In the genomic region with DNA sequence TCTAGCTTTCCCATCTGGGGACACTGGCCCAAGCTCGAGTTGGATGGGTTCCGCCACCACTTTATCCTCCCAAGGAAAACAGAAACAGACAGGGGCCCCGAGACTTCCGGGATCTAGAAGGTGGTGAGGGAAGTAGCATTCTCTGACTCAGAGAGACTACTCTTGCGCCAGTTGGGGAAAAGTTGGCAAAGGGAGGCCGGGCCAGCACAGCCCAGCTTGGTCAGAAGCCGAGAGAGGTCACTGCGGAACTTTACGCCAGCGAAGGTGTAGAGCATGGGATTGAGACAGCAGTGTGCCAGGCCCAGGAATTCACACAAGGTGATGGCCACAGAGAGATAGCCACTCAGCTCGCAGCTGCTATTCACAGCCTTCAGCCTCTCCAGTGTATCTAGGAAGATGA, we compare ENCODE assay signal across 17 mouse cellular contexts. TPM values are rescaled to one million over a fixed set of nuclear protein-coding genes. Genes with fewer than 3 reads are reported as not detected.
A peak's percentile ranks its signal among the peaks of the same experiment; 100 is the strongest.
DNase-seq lines count a peak whose midpoint lies in the region; ATAC-seq and TF ChIP-seq lines count a peak whose summit lies in the region.
"Had no signal": no experiment of that assay in that cellular context is flagged by ENCODE, and none has a peak within 500 bp of the region (broad histone marks: within the 10 kb centered on the region; RNA-seq: fewer than 3 reads in every experiment).

No protein-coding gene starts in this region.

- 72% methylated on average over 11 of the region's 11 CpGs for WGBS in heart, adult 2 months
- 81% methylated on average over 11 of the region's 11 CpGs for WGBS in heart, embryonic 12.5 days
- 87% methylated on average over 11 of the region's 11 CpGs for WGBS in limb, embryonic 13.5 days
- whole genome bisulfite sequencing in limb, embryonic 10.5 days, result 88% methylated on average over 11 of the region's 11 CpGs

- H3K4me1 ChIP-seq in heart, adult 2 months (ENCODE audit: control insufficient read depth, insufficient read depth, low read length), result peaks cover 32% of the 10 kb centered on the region
- peaks cover 41% of the 10 kb centered on the region for H3K4me1 ChIP-seq in heart, embryonic 12.5 days (replicated peaks)
- peaks cover 52% of the 10 kb centered on the region for H3K4me1 ChIP-seq in limb, embryonic 13.5 days
- peaks cover 43% of the 10 kb centered on the region for H3K4me1 ChIP-seq in limb, embryonic 10.5 days
- H3K4me1 ChIP-seq in brown adipose tissue, adult 24 weeks (ENCODE audit: control insufficient read depth, insufficient read depth, insufficient read length, low read length), result peaks cover 35% of the 10 kb centered on the region

- no peak for TF ChIP-seq CTCF in heart, adult 2 months (IDR thresholded peaks at IDR 0.05)

- intact Hi-C loops in heart, adult 2 months (cut with DNase I), result loop anchor here (5.0 kb wide), 1 partner anchor 36 kb away; no protein-coding TSS in a partner anchor

- peak overlapping the region; percentile 91; the same call in 1 of the 2 replicates for H3K27ac ChIP-seq in heart, adult 2 months
- no peak overlapping the region for H3K27ac ChIP-seq in heart, embryonic 12.5 days (ENCODE audit: poor library complexity, severe bottlenecking)
- H3K27ac ChIP-seq in limb, embryonic 13.5 days, result peak overlapping the region; percentile 74
- H3K27ac ChIP-seq in limb, embryonic 10.5 days, result no peak overlapping the region
- peak overlapping the region; percentile 86 for H3K27ac ChIP-seq in brown adipose tissue, adult 24 weeks (replicated peaks; ENCODE audit: low read depth, low read length)
- H3K27ac ChIP-seq: forebrain, embryonic 10.5 days; hindbrain, postnatal 0 days; neural tube, embryonic 13.5 days had no signal

- DNase-seq in adrenal gland, postnatal 14 days, result peak; percentile 62
- DNase-seq in adrenal gland, postnatal 4 days (ENCODE audit: low spot score in 2 of 2), result no peak
- DNase-seq in heart, adult 2 months, result peak; percentile 33 to 57
- DNase-seq in limb, embryonic 10.5 days (ENCODE audit: low spot score), result no peak
- DNase-seq: thymus, adult 2 months had no signal

- no peaks in the 10 kb centered on the region for H3K9me3 ChIP-seq in heart, embryonic 12.5 days (replicated peaks)
- no peaks in the 10 kb centered on the region for H3K9me3 ChIP-seq in limb, embryonic 13.5 days
- no peaks in the 10 kb centered on the region for H3K9me3 ChIP-seq in limb, embryonic 10.5 days (replicated peaks)
- H3K9me3 ChIP-seq: forebrain, embryonic 10.5 days; neural tube, embryonic 13.5 days had no signal

- H3K27me3 ChIP-seq in heart, adult 2 months (ENCODE audit: control insufficient read depth, insufficient read depth, low read length), result no peaks in the 10 kb centered on the region
- H3K27me3 ChIP-seq in heart, embryonic 12.5 days (replicated peaks), result no peaks in the 10 kb centered on the region
- H3K27me3 ChIP-seq in limb, embryonic 13.5 days, result 0 out of 2 replicates have a peak, but pooled peaks cover 3% of the 10 kb centered on the region
- peaks cover 18% of the 10 kb centered on the region for H3K27me3 ChIP-seq in limb, embryonic 10.5 days (ENCODE audit: low read depth, poor library complexity, severe bottlenecking)

- H3K36me3 ChIP-seq in heart, adult 2 months (ENCODE audit: control insufficient read depth, insufficient read depth, low read length), result peaks cover 5% of the 10 kb centered on the region; the same call in 1 of the 2 replicates
- H3K36me3 ChIP-seq in heart, embryonic 12.5 days, result peaks cover 13% of the 10 kb centered on the region
- peaks cover 15% of the 10 kb centered on the region for H3K36me3 ChIP-seq in limb, embryonic 13.5 days
- H3K36me3 ChIP-seq in limb, embryonic 10.5 days, result peaks cover 16% of the 10 kb centered on the region

- no peak overlapping the region for H3K9ac ChIP-seq in heart, adult 2 months (ENCODE audit: low read depth, low read length)
- no peak overlapping the region for H3K9ac ChIP-seq in heart, embryonic 12.5 days
- H3K9ac ChIP-seq in limb, embryonic 13.5 days, result no peak overlapping the region
- H3K9ac ChIP-seq: neural tube, embryonic 13.5 days had no signal

- no peak for TF ChIP-seq POLR2A in heart, adult 2 months (IDR thresholded peaks at IDR 0.05; ENCODE audit: insufficient read depth, low read depth, low read length)

- H3K4me3 ChIP-seq in heart, adult 2 months, result no peak overlapping the region
- no peak overlapping the region for H3K4me3 ChIP-seq in heart, embryonic 12.5 days
- no peak overlapping the region for H3K4me3 ChIP-seq in limb, embryonic 13.5 days
- H3K4me3 ChIP-seq in limb, embryonic 10.5 days, result no peak overlapping the region
- H3K4me3 ChIP-seq in brown adipose tissue, adult 24 weeks (ENCODE audit: insufficient read depth, low read depth, low read length), result no peak overlapping the region
- H3K4me3 ChIP-seq: forebrain, embryonic 10.5 days; neural tube, embryonic 13.5 days had no signal

- H3K79me2 ChIP-seq in heart, adult 2 months (replicated peaks; ENCODE audit: control insufficient read depth, insufficient read depth, low read length), result no peaks in the 10 kb centered on the region

- TF ChIP-seq EP300 in heart, adult 2 months (IDR thresholded peaks at IDR 0.05; ENCODE audit: insufficient read depth, low read depth, low read length), result no peak

- no peak for ATAC-seq in heart, embryonic 12.5 days (ENCODE audit: insufficient number of reproducible peaks, low FRiP score)
- no peak for ATAC-seq in limb, embryonic 13.5 days (ENCODE audit: low FRiP score, low read depth)
- no peak for ATAC-seq in megakaryocyte progenitor cell, adult 5-6 weeks (replicated peaks; ENCODE audit: poor library complexity)
- ATAC-seq: hindbrain, postnatal 0 days had no signal

- no peak overlapping the region for H3K4me2 ChIP-seq in heart, embryonic 12.5 days
- H3K4me2 ChIP-seq in limb, embryonic 13.5 days (replicated peaks), result no peak overlapping the region
- H3K4me2 ChIP-seq: neural tube, embryonic 13.5 days had no signal

RNA-seq across cellular contexts. Expression of gene Bcl9l, which starts 30.5 kb away (rescaled TPM):
- 59.3 and 61.7 TPM in 2 replicates for total RNA-seq in adrenal gland, postnatal 14 days (2021)
- total RNA-seq in adrenal gland, postnatal 4 days (2021), result 10 to 100 TPM; 86.4 to 97.9 TPM
- total RNA-seq in heart, adult 2 months (2021), result 10 to 100 TPM; 44.5 to 58.7 TPM
- 15.3 and 21.5 TPM in 2 replicates for polyA plus RNA-seq in heart, adult 2 months (2012; rRNA removed)
- 11.3 and 12.3 TPM in 2 replicates for polyA plus RNA-seq in heart, embryonic 12.5 days (2016; fragmentation: Nextera tagmentation; extraction: Ambion mirVana)
- 14.5 and 15.0 TPM in 2 replicates for polyA plus RNA-seq in limb, embryonic 13.5 days (2015; fragmentation: Nextera tagmentation; extraction: Ambion mirVana)
- polyA plus RNA-seq in limb, embryonic 10.5 days (2016; fragmentation: Nextera tagmentation; extraction: Ambion mirVana), result 9.0 and 12.1 TPM in 2 replicates
- polyA plus RNA-seq in brown adipose tissue, adult 24 weeks (2012; ENCODE audit: insufficient read depth, insufficient read length, missing spikeins), result 19.2 and 24.4 TPM in 2 replicates
- total RNA-seq in megakaryocyte progenitor cell, adult 5-6 weeks (2015), result 4.3 and 4.5 TPM in 2 replicates
- 1.6 and 1.8 TPM in 2 replicates for total RNA-seq in megakaryocyte progenitor cell, adult 5-6 weeks (2017)

RNA-seq across cellular contexts. Expression of gene Cxcr5, which starts 48.6 kb away (rescaled TPM):
- 0.56 and 4.4 TPM in 2 replicates for total RNA-seq in adrenal gland, postnatal 14 days (2021)
- total RNA-seq in adrenal gland, postnatal 4 days (2021), result under 1 TPM in 1 of 2 experiments, not detected in 1; 0.23 TPM
- total RNA-seq in heart, adult 2 months (2021), result under 1 TPM; 0.41 to 0.42 TPM
- 0.59 and 1.7 TPM in 2 replicates for polyA plus RNA-seq in heart, adult 2 months (2012; rRNA removed)
- not detected in 2 replicates for polyA plus RNA-seq in heart, embryonic 12.5 days (2016; fragmentation: Nextera tagmentation; extraction: Ambion mirVana)
- 0.09 TPM in 1 of 2 replicates, not detected in the other for polyA plus RNA-seq in limb, embryonic 13.5 days (2015; fragmentation: Nextera tagmentation; extraction: Ambion mirVana)
- not detected in 2 replicates for polyA plus RNA-seq in limb, embryonic 10.5 days (2016; fragmentation: Nextera tagmentation; extraction: Ambion mirVana)
- polyA plus RNA-seq in brown adipose tissue, adult 24 weeks (2012; ENCODE audit: insufficient read depth, insufficient read length, missing spikeins), result not detected in 2 replicates
- total RNA-seq in megakaryocyte progenitor cell, adult 5-6 weeks (2015), result not detected in 2 replicates
- not detected in 2 replicates for total RNA-seq in megakaryocyte progenitor cell, adult 5-6 weeks (2017)
- total RNA-seq: granulocyte monocyte progenitor cell, adult 5-6 weeks; hindbrain, postnatal 0 days had no signal
- polyA plus RNA-seq: hindbrain, postnatal 0 days; liver, embryonic 16.5 days; neural tube, embryonic 13.5 days had no signal

RNA-seq across cellular contexts. Expression of gene Upk2, which starts 58.3 kb away (rescaled TPM):
- not detected in 2 replicates for total RNA-seq in adrenal gland, postnatal 14 days (2021)
- total RNA-seq in adrenal gland, postnatal 4 days (2021), result not detected
- total RNA-seq in heart, adult 2 months (2021), result not detected
- polyA plus RNA-seq in heart, adult 2 months (2012; rRNA removed), result 0.47 and 0.53 TPM in 2 replicates
- polyA plus RNA-seq in heart, embryonic 12.5 days (2016; fragmentation: Nextera tagmentation; extraction: Ambion mirVana), result 0.42 TPM in 1 of 2 replicates, not detected in the other
- polyA plus RNA-seq in limb, embryonic 13.5 days (2015; fragmentation: Nextera tagmentation; extraction: Ambion mirVana), result 0.31 and 0.36 TPM in 2 replicates
- polyA plus RNA-seq in limb, embryonic 10.5 days (2016; fragmentation: Nextera tagmentation; extraction: Ambion mirVana), result 0.36 TPM in 1 of 2 replicates, not detected in the other
- not detected in 2 replicates for polyA plus RNA-seq in brown adipose tissue, adult 24 weeks (2012; ENCODE audit: insufficient read depth, insufficient read length, missing spikeins)
- not detected in 2 replicates for total RNA-seq in megakaryocyte progenitor cell, adult 5-6 weeks (2015)
- not detected in 2 replicates for total RNA-seq in megakaryocyte progenitor cell, adult 5-6 weeks (2017)
- total RNA-seq: granulocyte monocyte progenitor cell, adult 5-6 weeks; heart, postnatal 14 days; hindbrain, postnatal 0 days; megakaryocyte-erythroid progenitor cell, adult 5-6 weeks had no signal
- polyA plus RNA-seq: forebrain, embryonic 10.5 days; hindbrain, postnatal 0 days; large intestine, adult 2 months; liver, embryonic 16.5 days; neural tube, embryonic 13.5 days had no signal

Comparison
In these comparisons a context has a peak if more than half of its experiments do, and no peak if none do; other contexts are left out.
1. DNase-seq: peak in adrenal gland, postnatal 14 days (single experiment) and heart, adult 2 months (2 of 2); none in adrenal gland, postnatal 4 days (0 of 2) and limb, embryonic 10.5 days (single experiment).
2. H3K27ac ChIP-seq: peak in heart, adult 2 months (single experiment), limb, embryonic 13.5 days (single experiment) and brown adipose tissue, adult 24 weeks (single experiment); none in heart, embryonic 12.5 days (single experiment) and limb, embryonic 10.5 days (single experiment).